Mouse (Mus musculus): ENCODE data around the gene Ubap1. TPM values are rescaled to one million over a fixed set of nuclear protein-coding genes. Genes with fewer than 3 reads are reported as not detected.

Gene Ubap1
- total and polyA plus RNA-seq, 3 experiments: 16.0 to 59.9 (median 50.2) TPM

GRCm38 (mm10) chr4:41416966-41417365, 68.2 kb downstream of the Ubap1 start:
- DNase-seq: no peak

GRCm38 (mm10) chr4:41438931-41439330, 90.1 kb downstream of the Ubap1 start:
- no peak for DNase-seq

Other genes starting within 250 kb of the Ubap1 start
- gene Nol6, start 224.5 kb upstream of the Ubap1 start, total RNA-seq (2021): 10 to 100 TPM; 58.1 to 59.3 TPM
- 66.5 and 89.8 TPM in 2 replicates for gene Nol6, start 224.5 kb upstream of the Ubap1 start, polyA plus RNA-seq (2012; rRNA removed)
- 100 to 1,000 TPM in 1 of 2 experiments, 10 to 100 TPM in 1; 94.6 to 105 TPM for gene Ube2r2, start 213.3 kb upstream of the Ubap1 start, total RNA-seq (2021)
- gene Ube2r2, start 213.3 kb upstream of the Ubap1 start, polyA plus RNA-seq (2012; rRNA removed): 32.7 and 45.5 TPM in 2 replicates
- 10 to 100 TPM; 34.4 to 42.4 TPM for gene Ubap2, start 73.9 kb upstream of the Ubap1 start, total RNA-seq (2021)
- gene Ubap2, start 73.9 kb upstream of the Ubap1 start, polyA plus RNA-seq (2012; rRNA removed): 206 and 245 TPM in 2 replicates
- 10 to 100 TPM; 44.5 to 49.4 TPM for gene Dcaf12, start 34.1 kb upstream of the Ubap1 start, total RNA-seq (2021)
- 22.1 and 26.0 TPM in 2 replicates for gene Dcaf12, start 34.1 kb upstream of the Ubap1 start, polyA plus RNA-seq (2012; rRNA removed)
- 1 to 10 TPM in 1 of 2 experiments, under 1 TPM in 1; 0.83 to 1.4 TPM for gene Kif24, start 115.9 kb downstream of the Ubap1 start, total RNA-seq (2021)
- 0.30 and 0.56 TPM in 2 replicates for gene Kif24, start 115.9 kb downstream of the Ubap1 start, polyA plus RNA-seq (2012; rRNA removed)
- 10 to 100 TPM; 32.8 to 33.0 TPM for gene Nudt2, start 116.2 kb downstream of the Ubap1 start, total RNA-seq (2021)
- gene Nudt2, start 116.2 kb downstream of the Ubap1 start, polyA plus RNA-seq (2012; rRNA removed): 4.9 and 5.6 TPM in 2 replicates
- 10 to 100 TPM; 12.3 to 15.2 TPM for gene AI464131, start 154.1 kb downstream of the Ubap1 start, total RNA-seq (2021)
- 11.5 and 14.6 TPM in 2 replicates for gene AI464131, start 154.1 kb downstream of the Ubap1 start, polyA plus RNA-seq (2012; rRNA removed)
- under 1 TPM in 1 of 2 experiments, not detected in 1; 0.55 TPM for gene 1110017D15Rik, start 168.3 kb downstream of the Ubap1 start, total RNA-seq (2021)
- 0.40 and 0.66 TPM in 2 replicates for gene 1110017D15Rik, start 168.3 kb downstream of the Ubap1 start, polyA plus RNA-seq (2012; rRNA removed)
- 10 to 100 TPM; 14.3 to 20.1 TPM for gene Fam219a, start 220.5 kb downstream of the Ubap1 start, total RNA-seq (2021)
- gene Fam219a, start 220.5 kb downstream of the Ubap1 start, polyA plus RNA-seq (2012; rRNA removed): 74.7 and 76.1 TPM in 2 replicates
- under 1 TPM in 1 of 2 experiments, not detected in 1; 0.46 TPM for gene Dnaic1, start 220.8 kb downstream of the Ubap1 start, total RNA-seq (2021)
- gene Dnaic1, start 220.8 kb downstream of the Ubap1 start, polyA plus RNA-seq (2012; rRNA removed): 0.38 and 0.43 TPM in 2 replicates

All from adrenal gland, adult 2 months (tissue).